Mouse (Mus musculus): ENCODE measurements around the gene Spag7.
A peak's percentile ranks its signal among the peaks of the same experiment; 100 is the strongest.

Gene Spag7

DNA sequence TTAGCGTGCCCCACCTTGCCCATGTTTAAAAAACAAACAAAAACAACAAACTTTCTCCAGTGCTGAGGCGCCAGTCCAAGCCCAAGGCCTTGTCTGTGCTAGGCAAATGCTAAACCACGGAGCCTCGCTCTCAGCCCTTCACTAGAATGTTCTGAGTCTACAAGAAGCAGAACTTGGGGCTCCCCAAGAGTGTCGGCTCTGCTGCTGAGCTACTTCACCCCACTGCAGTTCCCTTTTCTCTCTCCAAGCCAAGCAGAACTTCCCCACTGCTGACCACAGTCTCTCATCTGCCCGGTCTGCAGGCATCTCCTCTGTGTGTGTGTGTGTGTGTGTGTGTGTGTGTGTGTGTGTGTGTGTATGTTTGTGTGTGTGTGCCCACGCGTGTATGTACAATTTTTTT, 10.7 kb upstream of the Spag7 start:
- no peak for DNase-seq

- DNase-seq, result no peak
These were observed 10.1 kb upstream of the Spag7 start for GRCm38 (mm10) chr11:70679361-70679760.

DNA sequence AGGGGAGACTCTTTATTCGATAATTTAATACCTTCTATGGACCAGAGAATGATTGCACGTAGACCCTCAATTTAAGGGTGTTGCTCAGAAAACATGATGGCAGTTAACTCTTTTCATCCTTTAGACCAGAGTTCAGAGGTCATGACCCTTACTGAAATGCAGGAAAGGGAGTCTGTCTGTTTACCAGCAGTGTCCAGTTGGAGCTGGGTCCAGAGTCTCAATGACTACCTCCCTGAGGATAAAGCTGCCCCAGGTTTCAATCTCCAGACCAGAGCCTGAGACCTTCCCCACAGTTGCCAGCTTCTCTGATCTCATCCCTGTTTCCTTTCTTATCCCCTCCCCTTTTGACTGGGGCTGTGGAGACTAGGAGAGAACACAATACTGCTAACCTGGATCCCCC, 9.4 kb upstream of the Spag7 start:
- DNase-seq, result no peak

DNA sequence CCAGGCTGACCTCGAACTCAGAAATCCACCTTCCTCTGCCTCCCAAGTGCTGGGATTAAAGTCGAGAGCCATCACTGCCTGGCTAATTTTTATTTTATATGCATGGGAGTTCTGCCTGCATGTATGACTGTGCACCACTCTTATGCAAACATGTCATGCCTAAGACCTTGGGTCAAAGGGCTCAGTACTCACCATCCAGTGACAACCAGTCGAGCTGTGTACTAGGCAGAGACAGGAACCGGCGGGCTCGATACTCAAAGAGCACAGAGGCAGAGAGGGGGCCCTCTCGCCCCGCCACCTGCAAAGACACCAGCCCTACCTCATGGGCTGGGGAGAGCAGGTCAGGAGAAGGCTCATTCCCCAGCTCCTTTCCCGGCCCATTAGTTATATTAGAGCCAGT, 8.9 kb upstream of the Spag7 start:
- DNase-seq, result no peak

GRCm38 (mm10) chr11:70674501-70674900, 5.3 kb upstream of the Spag7 start:
- DNase-seq, result no peak

DNA sequence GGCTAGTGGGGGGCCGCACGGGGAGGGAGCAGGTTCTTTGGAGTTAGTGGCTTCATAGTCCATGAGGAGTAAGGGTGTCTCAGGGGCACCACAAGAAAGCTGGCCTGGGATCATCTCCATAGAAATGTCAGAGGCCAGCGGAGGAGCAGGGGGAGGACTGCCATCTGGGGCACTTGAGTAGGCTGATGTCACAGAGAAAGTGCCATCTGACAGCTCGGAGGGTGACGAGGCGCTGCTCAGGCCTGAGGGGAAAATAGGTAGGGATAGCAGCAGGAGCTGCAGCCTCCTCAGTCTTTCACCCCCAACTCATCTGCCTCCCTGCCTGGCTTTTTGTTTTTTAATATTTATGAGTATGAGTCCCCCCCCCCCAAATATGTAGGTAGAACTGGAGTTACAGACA, 4.8 kb upstream of the Spag7 start:
- no peak for DNase-seq

GRCm38 (mm10) chr11:70671333-70672047, 2.3 kb upstream of the Spag7 start:
- DNase-seq, result peak; percentile 19

DNA sequence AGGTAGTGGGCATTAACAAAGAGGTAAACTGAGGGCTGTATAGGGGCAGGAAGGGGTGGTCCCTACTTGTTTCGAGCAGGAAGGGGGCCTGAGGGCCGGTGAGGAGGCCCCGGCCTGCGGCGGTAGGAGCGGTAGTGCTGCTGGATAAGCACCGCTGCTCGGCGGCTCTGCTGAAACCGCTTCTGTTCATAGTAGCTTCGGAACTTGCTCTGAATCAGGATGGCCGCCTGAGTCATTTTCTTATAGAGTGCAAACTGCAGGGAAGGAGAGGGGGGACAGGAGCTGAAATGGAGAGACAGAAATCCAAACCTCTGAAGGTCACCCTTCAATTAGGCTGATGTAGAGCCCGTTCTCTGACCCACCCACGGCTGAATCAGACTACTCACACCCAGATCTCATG, 1.3 kb upstream of the Spag7 start:
- DNase-seq, result peak; percentile 25

GRCm38 (mm10) chr11:70669582-70670345, 548 bp upstream of the Spag7 start:
- peak; percentile 74 for DNase-seq

GRCm38 (mm10) chr11:70668335-70668770, 863 bp downstream of the Spag7 start:
- no peak for DNase-seq

DNA sequence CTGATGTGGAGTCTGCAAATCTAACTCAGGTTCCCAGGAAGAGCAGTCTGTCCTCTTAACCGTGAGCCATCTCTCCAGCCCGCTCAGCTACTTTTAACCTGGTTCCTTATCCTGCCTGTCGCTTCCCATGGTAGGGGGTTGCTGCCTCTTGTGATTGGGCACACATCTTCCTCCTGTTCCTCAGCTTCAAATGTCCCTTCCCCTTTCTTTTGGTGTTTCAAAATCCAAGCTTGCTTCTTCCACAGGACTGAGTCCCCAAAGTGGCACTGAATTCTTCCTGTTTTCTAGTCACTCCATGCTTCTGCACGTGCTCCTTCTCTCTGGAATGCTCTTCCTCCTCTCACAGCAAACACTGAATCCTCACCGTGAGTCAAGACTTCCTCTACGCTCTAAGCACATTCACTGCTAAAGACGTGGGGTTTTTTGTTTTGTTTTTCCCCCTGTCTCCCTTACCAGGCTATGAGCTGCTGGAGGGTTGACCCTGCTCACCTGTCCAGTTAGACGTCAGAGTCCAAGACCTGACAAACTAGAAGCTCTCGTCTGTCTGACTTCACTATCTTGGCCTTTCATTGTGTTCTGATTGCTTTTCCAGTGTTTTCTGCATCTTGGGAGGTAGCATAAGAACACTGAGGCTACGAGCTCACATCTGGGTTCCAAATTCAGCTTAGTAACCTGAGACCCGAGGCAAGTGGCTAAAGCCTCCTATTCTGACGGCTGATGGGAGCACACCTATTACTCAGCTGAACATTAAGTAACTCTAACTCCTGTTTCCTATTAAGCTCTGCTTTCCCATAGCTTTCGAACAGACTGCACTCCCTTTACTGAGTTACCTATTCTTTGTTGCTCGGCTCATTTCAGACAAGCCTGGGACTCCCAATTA, 1.7 kb downstream of the Spag7 start:
- DNase-seq, result no peak

GRCm38 (mm10) chr11:70666687-70667086, 2.5 kb downstream of the Spag7 start:
- no peak for DNase-seq

DNA sequence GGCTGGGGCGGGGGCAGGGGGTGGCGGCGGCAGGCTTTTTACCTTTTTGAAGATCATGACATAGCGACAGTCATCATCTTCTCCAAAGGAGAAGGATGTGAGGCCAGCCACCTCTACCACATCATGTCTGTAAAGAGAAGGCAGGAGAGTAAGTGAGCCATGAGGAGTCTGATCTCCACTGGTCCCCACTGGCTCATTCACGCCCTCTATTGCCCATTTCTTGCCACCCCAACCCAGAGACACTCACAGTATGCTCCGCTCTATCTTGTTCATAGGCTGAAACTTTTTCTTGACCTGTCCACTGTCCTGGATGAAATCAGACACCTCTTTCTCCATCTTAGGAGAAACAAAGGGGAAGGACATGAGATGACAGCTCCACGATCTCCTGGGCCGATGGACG, 4.5 kb downstream of the Spag7 start:
- DNase-seq, result no peak

- no peak for DNase-seq
These were observed 5.3 kb downstream of the Spag7 start for GRCm38 (mm10) chr11:70663957-70664356.

DNA sequence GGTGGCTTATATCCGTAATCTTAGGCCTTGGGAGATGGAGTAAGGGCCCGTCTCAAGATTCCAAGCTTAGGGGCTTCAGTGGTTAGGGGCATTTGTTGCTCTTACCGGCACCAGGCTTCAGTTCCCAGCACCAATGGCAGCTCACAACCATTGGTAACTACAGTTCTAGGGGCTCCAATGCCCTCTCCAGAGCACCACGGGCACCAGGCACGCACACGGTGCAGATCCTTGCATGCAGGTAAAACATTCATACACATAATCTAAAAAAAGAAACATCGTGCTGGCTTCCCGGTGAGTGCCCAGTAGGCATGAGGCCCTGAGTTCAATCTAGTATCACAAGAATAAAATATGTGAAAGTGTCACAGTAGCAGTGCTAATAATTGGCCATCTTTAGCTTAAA, 6.1 kb downstream of the Spag7 start:
- DNase-seq, result no peak

GRCm38 (mm10) chr11:70660571-70660970, 8.6 kb downstream of the Spag7 start:
- no peak for DNase-seq

- DNase-seq, result no peak
These were observed 10.3 kb downstream of the Spag7 start for GRCm38 (mm10) chr11:70658942-70659341.

DNA sequence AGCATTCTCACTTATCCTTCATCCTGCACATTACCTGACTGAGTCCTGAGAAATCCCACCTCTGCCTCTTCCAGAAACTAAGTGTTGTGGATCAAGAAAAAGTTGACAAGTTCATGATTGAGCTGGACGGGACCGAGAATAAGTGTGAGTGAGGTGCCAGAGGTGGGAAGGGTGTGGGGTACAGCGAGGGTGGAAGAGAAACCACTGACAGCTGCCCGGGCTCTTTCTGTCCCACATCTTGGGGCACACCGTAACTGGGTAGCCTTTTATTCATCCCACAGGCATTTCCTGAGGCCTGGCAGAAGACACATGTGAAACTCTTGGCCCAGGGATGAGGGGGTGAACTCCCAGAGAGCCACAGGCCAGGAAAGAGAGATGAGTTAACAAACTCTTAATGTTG, 10.7 kb downstream of the Spag7 start:
- DNase-seq, result no peak

DNA sequence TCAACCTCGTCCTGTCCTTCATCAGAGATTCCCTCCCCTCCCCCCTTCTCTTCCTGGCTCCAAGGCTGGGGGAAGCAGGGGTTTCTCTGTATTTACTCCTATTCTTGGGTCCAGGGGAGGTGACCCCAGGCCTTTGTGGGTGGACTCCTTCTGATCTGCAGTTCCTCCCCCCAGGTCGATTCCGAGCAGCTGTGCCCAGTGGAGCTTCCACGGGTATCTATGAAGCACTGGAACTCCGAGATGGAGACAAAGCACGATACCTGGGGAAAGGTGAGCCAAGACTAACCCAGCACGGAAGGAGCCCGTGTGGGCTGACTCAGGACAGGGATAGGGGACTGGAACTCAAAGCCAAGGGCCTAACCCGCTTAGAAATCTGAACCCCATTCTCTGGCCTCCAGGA, 11.2 kb downstream of the Spag7 start:
- DNase-seq, result no peak

GRCm38 (mm10) chr11:70657573-70657972, 11.6 kb downstream of the Spag7 start:
- no peak for DNase-seq

DNA sequence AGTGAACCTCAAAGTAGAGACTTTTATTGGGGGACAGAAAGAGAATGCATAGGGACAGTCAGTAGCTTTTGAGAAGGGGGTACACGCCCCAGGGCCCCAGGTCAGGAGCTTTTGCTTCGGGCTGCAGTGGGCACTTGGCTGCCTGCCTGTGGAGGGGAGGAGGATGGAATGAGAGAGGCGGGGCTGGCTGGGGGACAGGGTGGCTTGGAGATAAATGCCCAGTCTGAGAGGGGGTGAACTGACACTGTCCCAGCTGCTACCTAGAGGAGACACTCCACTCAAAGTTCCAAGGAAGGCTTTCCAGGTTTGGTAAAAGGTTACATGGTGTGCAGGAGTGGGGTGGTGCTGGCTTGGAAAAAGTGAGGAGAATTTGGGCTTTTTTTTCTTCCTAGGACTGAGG, 12.3 kb downstream of the Spag7 start, which contains the start of gene Eno3:
Gene Eno3 (plus strand): TSS at position 239 of the 400 bp plus-strand sequence.
- no peak for DNase-seq

GRCm38 (mm10) chr11:70656456-70656927, 12.7 kb downstream of the Spag7 start:
- peak; percentile 41 for DNase-seq
